Mouse (Mus musculus) ES-E14 (cell line): ENCODE measurements at regions not wholly inside any gene's neighbourhood (a gene's known extent, or its start where the extent isn't known, plus 50 kb on each side); places are given as distances from the start of the nearest gene placed in this dataset.

Experiments
- DNase-seq: peaks from one replicate; pipeline ENCODE4 v3.0.0-alpha.2; 2013; ENCODE audit warnings: low read depth, low spot score
- H3K27ac ChIP-seq: 2 replicates; pipeline ENCODE4 v1.5.1; 2012; ENCODE audit warnings: low read depth, mild to moderate bottlenecking, low read length, moderate library complexity, mixed read lengths; ENCODE audit not compliant: poor library complexity, insufficient read depth, severe bottlenecking
- H3K36me3 ChIP-seq: 2 replicates; pipeline ENCODE4 v1.6.1; 2012; ENCODE audit warnings: mild to moderate bottlenecking, low read length, moderate library complexity, mixed read lengths; ENCODE audit not compliant: control insufficient read depth, poor library complexity, insufficient read depth, severe bottlenecking
- H3K4me1 ChIP-seq, 2 experiments: fragments of 150-350 bp in 1 of 2; sonication (generic) in 1 of 2; 2 replicates each; pipeline ENCODE4 v1.6.1; 2012; ENCODE audit warnings: low read length in 2 of 2, mild to moderate bottlenecking in 1 of 2, mixed read lengths in 1 of 2; ENCODE audit not compliant: control insufficient read depth in 2 of 2, insufficient read depth in 2 of 2, poor library complexity in 1 of 2
- H3K4me3 ChIP-seq, 2 experiments: fragments of 150-350 bp in 1 of 2; sonication (generic) in 1 of 2; 2 replicates each; pipeline ENCODE4 v1.5.1; 2012; ENCODE audit warnings: low read length in 2 of 2, low read depth in 1 of 2, mild to moderate bottlenecking in 1 of 2, mixed read lengths in 1 of 2; ENCODE audit not compliant: insufficient read depth in 1 of 2, poor library complexity in 1 of 2, severe bottlenecking in 1 of 2
- H3K9ac ChIP-seq: 2 replicates; pipeline ENCODE4 v1.6.1; 2012; ENCODE audit warnings: low read depth, mild to moderate bottlenecking, low read length, mixed read lengths; ENCODE audit not compliant: poor library complexity, insufficient read depth, severe bottlenecking
- H3K9me3 ChIP-seq: fragments of 150-350 bp; sonication (generic); 2 replicates; pipeline ENCODE4 v1.6.1; 2012; ENCODE audit warnings: low read depth, mild to moderate bottlenecking, low read length; ENCODE audit not compliant: control insufficient read depth, insufficient read depth
- CHD2 ChIP-seq: IDR thresholded peaks from 2 replicates; pipeline ENCODE4 v1.6.1; 2014; ENCODE audit warnings: mild to moderate bottlenecking, low read depth, low read length, inconsistent platforms
- HCFC1 ChIP-seq: IDR thresholded peaks from 2 replicates; pipeline ENCODE4 v1.6.1; 2012; ENCODE audit warnings: low read length, inconsistent platforms, borderline replicate concordance; ENCODE audit not compliant: insufficient read depth
- MAFK ChIP-seq: IDR thresholded peaks from 2 replicates; pipeline ENCODE4 v1.6.1; 2014; ENCODE audit warnings: mild to moderate bottlenecking, low read depth, low read length, inconsistent platforms; ENCODE audit not compliant: insufficient read depth
- ZC3H11A ChIP-seq: IDR thresholded peaks from 2 replicates; pipeline ENCODE4 v1.6.1; 2012; ENCODE audit warnings: low read depth, mild to moderate bottlenecking, inconsistent platforms, low read length, borderline replicate concordance
- ZNF384 ChIP-seq: IDR thresholded peaks from 2 replicates; pipeline ENCODE4 v1.6.1; 2012; ENCODE audit warnings: low read depth, low read length, inconsistent platforms
- in situ Hi-C, 2 experiments: fragments of 600-800 bp; cut with MboI; formaldehyde crosslinking; loops; one replicate each; pipeline ENCODE4 v1.15.1; 2025; ENCODE audit warnings: low sequenced_read_pairs in 2 of 2, inconsistent platforms in 1 of 2; ENCODE audit not compliant: unreplicated experiment in 2 of 2

DNA sequence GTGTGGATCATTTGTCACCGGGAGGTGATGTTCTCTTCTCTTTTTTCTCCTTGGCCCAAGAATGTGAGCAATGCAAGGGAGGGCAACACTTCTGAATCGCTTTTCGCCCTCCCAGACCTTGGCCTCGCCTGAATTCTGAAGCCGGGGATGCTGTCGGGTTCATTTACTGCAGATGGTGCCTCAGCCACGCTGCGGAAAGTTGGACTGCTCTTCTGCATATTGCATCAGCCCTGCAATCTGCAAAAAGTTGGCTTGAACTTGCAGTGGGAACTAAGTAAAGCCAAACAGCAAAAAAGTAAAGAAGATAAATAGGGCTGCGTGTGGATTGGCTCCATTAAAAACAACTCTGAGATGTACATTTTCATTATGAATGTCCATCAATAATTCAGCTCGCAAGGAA is 55.9 kb upstream of the Dok5 start:
- H3K9ac ChIP-seq, result no peak overlapping the region
- no peak for DNase-seq
- H3K36me3 ChIP-seq, result no peaks in the 10 kb centered on the region
- no peak for TF ChIP-seq CHD2
- no peak for TF ChIP-seq ZNF384
- no peak for TF ChIP-seq ZC3H11A
- TF ChIP-seq MAFK, result no peak
- no peak for TF ChIP-seq HCFC1
- in situ Hi-C loops, result loop anchor here (25.0 kb wide), 1 partner anchor 187 kb away; no protein-coding TSS in a partner anchor
- no peaks in the 10 kb centered on the region for H3K9me3 ChIP-seq
- H3K4me3 ChIP-seq, result no peak overlapping the region
- no peak overlapping the region for H3K27ac ChIP-seq
- H3K4me1 ChIP-seq, result no peaks in the 10 kb centered on the region

DNA sequence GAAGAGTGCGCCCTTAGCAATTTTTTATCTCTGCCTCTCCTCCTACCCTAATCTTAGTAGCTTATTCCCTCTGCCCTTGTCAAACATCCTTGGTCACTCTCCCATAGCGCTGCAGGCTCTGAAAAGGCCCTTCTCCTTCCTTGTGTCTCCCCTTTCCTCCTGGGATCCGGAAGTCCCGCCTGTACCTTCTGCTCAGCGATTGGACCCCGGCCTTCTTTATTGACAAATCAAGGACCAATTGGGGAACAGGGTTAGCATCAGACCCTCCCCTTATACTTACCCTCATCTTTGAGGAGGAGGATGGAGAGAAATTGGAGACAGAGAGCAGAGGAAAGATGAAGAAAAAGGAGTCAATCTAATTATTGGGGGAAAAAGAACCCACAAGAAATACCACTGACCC is 57.9 kb upstream of the Dok5 start:
- in situ Hi-C loops, result no loop called here
- H3K9ac ChIP-seq, result peak overlapping the region; percentile 73

DNA sequence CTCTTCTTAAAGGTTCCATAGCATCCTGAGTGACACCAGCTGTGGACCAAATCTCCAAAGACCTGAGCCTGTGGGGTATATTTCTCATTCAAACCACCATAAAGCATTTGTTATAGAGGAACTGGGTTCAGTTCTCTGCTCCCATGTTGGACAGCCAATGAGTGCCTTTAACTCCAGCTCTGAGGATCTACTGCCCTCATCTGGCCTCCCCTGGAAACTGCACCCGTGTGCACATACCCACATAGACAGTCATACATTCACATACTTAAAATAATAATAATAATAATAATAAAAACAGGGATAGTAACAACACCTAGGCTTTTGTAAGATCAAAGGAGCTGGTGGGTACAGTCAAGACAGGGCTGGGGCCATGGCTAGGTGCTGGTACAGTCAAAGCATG is 58.8 kb upstream of the Dok5 start:
- Histone ChIP-seq H3K9ac (no peak overlapping the region), H3K36me3 (peaks cover 1% of the 10 kb centered on the region; the same call in 1 of the 2 replicates), H3K4me3 (peak overlapping the region; percentile 55 to 80; a peak in 3 of 4 replicates), H3K9me3 (no peaks in the 10 kb centered on the region), H3K4me1 (peaks cover 0 to 6% of the 10 kb centered on the region in 2 experiments; a peak in 1 of 4 replicates), H3K27ac (no peak overlapping the region)
- DNase-seq, result no peak
- TF ChIP-seq MAFK (no peak), CHD2 (no peak), ZC3H11A (0 out of 2 replicates have a peak, but pooled peaks have one; percentile 5)
- in situ Hi-C loops, result no loop called here

More for the DNA sequence above, 57.9 kb upstream of the Dok5 start:
- Histone ChIP-seq H3K36me3 (no peaks in the 10 kb centered on the region), H3K9me3 (no peaks in the 10 kb centered on the region), H3K27ac (no peak overlapping the region), H3K4me1 (peaks cover 0 to 6% of the 10 kb centered on the region in 2 experiments; a peak in 1 of 4 replicates), H3K4me3 (peak overlapping the region; percentile 55 to 80)
- DNase-seq, result peak; percentile 60
- TF ChIP-seq CHD2 (peak; percentile 79), MAFK (no peak)

DNA sequence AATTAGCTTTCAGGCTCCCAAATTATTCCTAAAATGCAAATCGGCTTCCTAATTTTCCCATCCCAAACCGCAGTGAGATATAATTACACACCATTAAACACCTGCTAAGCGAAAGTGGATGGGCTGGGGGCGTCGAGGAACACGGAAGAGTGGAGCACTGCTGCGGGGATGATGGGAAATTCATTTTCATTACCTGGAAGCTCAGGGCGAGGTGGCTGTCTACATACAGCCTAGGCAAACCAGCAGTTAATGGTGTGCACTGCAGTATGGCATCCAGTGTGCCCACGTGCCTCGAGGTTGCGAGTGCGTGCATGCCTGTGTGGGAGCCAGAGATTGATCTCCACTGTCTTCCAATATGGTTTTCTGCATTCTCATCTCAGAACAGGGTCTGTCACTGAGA is 62.6 kb upstream of the Dok5 start:
- Histone ChIP-seq H3K9me3 (no peaks in the 10 kb centered on the region), H3K4me3 (no peak overlapping the region), H3K36me3 (peaks cover 3% of the 10 kb centered on the region; the same call in 1 of the 2 replicates), H3K4me1 (peaks cover 0 to 6% of the 10 kb centered on the region in 2 experiments; a peak in 1 of 4 replicates), H3K9ac (no peak overlapping the region; the same call in 1 of the 2 replicates), H3K27ac (no peak overlapping the region)
- no peak for DNase-seq
- in situ Hi-C loops, result no loop called here
- TF ChIP-seq HCFC1, result no peak
- no peak for TF ChIP-seq MAFK
- no peak for TF ChIP-seq ZNF384
- TF ChIP-seq CHD2, result no peak
- no peak for TF ChIP-seq ZC3H11A

DNA sequence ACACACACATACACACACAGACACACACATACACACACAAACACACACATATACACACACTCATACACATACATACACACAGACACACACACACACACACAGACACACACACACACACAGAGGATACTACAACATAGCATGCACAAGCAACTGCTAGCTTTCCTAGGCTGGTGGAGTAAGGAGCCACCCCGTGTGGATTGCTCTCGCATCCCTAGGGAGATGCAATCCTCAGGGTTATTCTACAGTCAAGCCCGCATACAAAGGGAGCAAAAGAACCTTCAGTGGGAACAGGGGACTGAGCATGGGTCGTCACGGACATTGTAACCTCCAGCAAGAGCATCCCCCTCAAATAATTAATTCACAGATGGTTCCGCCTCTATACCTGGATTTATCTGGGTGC is 63.1 kb upstream of the Dok5 start:
- in situ Hi-C loops, result no loop called here

More for the DNA sequence above, 63.1 kb upstream of the Dok5 start:
- DNase-seq, result no peak
- no peak overlapping the region; the same call in 1 of the 2 replicates for H3K9ac ChIP-seq
- peaks cover 3% of the 10 kb centered on the region; the same call in 1 of the 2 replicates for H3K36me3 ChIP-seq
- no peak for TF ChIP-seq CHD2
- no peak for TF ChIP-seq ZNF384
- TF ChIP-seq MAFK, result no peak
- no peak overlapping the region for H3K27ac ChIP-seq
- no peak overlapping the region for H3K4me3 ChIP-seq
- H3K4me1 ChIP-seq, result peaks cover 0 to 7% of the 10 kb centered on the region in 2 experiments; a peak in 2 of 4 replicates
- H3K9me3 ChIP-seq, result no peaks in the 10 kb centered on the region
